Mouse (Mus musculus) 416B (cell line): Measurements from ENCODE around the gene Vstm5.
"Not testable (repeated sequence)": the region's sequence is repeated elsewhere in the genome, so short reads cannot be mapped to it uniquely, and the experiment has no call there.

Experiments
- DNase-seq: peaks from one replicate; pipeline ENCODE4 v3.0.0; 2011; ENCODE audit warnings: low read depth

Vstm5 gene

DNA sequence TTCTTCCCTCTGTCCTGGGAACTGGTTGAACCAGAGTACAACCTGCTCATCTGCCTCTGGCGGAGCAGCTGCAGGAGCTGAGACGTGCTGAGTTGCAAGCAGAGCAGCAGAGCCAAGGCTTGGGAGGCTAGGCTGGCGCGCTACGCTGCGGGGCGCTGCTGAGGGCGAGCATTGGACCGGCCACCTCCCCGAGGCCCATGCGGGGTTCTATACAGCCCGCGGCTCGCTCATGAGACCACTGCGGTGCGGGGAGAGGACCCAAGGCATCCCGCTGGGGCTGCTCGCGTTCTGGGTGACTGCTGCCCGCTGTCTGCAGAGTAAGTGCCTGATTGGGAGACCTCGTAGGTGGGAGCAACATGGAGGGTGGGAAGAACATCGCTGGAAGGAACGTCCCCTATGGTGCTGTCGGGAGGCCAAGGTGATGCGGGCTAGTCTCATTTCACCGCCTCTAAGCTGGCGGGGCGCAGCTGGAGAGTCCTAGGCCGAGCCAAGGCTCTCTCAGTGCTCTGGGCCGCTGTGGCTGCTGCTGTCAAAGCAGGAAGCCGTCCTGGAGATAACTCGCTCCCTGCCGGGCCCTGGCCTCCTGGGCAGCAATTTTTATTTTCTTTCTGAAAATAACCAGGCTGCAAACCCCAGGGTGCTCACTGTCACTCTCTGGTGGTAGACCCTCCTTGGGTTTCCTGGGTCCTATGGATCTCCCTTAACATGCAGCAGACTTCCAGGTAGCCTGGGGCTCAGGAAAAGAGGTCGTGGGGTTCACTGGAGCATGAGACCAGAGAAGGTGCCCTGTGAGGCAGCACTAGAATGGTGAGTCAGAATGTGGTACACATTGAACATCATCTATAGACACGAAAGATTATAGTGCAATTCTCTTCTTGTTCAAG, at the start of gene Vstm5:
TSS of gene Vstm5 (plus strand) at position 4 of the 884 bp plus-strand sequence.
- no peak for DNase-seq

DNA sequence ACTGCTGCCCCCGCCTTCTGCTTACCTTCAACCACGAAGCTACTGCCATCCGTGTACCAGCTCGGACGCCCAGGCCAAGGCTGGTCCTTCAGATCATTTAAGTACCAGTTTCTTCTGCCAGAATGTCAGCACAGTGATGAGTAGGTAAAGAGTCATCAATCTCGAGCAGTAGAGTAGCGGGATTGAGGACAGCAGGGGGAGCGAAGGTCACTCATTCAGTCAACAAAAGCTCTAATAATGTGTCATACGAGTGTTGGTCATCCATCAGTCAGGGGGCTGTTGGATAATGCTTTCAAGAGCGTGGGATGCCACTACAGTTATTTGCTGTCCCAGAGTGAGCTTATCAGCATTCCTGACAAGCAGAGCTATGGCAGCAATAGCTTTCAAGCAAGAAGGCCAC, 44.0 kb upstream of the Vstm5 start:
- DNase-seq = not testable (repeated sequence)

DNA sequence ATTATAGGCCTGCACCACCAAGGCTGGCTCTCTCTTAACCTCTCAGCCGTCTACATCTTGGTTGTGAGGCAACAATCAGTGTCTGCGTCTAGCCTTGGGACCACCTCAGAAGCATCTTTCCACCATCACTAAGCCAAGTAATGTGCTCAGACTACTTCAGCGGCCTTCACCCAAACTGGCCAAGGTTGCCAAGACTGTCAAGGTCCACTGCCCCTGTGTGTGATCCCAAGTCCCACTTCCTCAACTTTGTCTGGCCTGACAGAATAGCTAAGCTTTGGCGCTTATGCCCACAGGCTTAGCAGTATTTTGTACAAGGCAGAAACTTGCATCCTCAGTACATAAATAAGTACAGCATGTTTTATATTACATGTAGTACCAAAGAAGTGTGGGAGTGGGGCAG, 32.2 kb upstream of the Vstm5 start:
- no peak for DNase-seq

DNA sequence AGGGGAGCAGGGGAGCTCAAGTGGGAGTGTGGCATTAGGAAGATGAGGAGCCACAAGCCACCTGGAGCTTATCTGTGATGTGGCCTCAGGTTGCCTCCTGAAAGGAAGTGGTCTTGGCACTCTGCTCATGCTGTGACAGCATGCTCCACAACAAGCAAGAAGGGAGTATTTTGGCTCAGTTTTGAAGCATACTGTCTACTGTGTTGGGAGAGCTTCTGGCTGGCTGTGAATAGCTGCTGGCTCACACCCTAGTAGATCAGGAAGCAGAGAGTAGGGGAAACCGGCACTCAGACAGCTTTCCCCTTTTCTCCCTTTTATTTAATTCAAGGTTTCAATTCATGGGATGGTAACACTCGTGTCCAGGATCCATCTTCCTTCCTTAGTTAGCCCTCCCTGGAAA, 29.5 kb upstream of the Vstm5 start:
- no peak for DNase-seq

DNA sequence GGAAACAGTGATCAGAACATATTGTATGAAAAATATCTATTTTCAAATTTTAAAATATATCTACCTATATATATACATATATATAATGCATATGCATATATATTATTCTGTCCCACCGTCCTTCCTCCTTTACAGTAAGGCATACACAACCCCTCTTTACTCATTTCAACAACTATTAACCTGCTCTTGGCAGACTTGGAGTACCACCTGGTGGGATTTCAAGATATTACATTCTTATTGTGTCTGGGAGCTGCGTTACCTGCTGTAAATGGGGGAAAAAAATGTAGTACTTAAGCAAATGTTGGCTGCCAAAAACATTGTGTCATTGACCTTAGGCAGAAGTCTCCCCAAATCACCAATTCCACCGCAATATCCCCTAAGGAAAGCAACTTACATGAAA, 27.0 kb upstream of the Vstm5 start:
- DNase-seq = peak; percentile 13

DNA sequence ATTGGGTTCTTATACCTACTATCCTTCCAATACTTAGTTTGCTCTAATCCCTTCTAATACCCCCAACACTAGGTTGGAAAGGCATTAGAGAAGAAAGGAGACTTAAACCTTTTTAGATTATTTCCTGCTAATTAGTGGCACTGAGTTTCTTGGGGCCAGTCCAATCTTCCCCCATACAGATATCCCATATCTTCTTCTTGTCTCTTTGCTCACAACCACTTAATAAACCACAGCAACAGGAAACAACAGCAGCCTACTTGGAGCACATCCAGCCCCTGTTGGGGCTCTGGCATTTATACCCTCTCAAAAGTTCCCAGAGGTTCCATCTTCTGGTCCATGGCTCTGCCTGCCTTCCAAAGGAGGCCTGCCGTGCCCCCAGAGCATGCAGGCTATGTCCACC, 25.1 kb upstream of the Vstm5 start:
- DNase-seq = no peak

DNA sequence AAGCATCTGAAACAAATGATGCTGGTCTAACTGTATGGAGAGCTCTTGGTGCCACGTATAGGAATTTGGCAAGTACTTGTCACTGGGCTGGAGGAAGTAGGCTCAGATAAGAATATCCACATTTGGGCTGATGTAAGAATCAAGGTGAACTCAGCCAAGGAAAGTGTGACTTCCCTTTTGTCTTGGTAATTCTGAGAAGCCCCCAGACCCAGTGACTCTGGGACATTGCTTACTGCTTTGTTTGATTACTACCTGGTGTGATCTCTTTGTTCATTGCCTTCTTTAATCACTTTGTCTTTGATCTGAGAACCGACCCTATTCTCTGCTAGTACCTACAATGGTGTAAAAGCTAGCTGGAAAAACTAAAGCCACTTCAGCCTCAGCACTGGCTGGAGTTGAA, 13.9 kb upstream of the Vstm5 start:
- DNase-seq = no peak

DNA sequence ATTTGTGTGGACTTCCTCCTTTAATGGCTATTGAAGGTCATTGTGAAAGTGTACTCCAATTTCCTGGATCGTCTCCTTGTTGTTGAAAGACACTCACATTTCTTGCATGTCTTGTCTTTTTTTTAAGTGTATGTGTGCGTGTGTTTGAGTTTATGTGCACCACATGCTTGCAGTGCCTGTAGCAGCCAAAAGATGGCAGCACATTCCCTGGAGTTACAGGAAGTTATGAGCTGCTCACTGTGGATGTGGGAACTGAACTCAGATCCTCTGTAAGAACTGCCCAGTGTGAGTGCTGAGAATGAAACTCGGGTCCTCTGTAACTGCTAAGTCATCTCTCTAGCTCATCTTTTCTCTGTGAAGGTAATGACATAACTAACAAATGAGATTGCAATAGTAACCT, 6.4 kb upstream of the Vstm5 start:
- no peak for DNase-seq

DNA sequence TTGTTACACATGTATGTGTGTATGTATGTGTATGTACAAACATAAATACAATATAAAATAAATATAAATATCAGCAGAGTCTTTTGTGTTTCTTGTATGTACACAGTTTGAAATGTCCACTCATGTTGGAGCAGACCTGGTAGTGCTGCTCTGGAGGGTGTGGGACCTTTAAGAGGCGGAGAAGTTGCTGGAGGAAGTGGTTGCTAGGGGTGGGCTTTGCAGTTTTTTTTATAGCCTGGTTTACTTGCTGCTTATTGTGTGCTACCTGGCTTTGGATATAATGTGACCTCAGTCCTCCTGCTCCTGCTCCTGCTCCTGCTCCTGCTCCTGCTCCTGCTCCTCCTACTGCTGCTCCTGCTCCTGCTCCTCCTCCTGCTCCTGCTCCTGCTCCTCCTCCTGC, 5.2 kb upstream of the Vstm5 start:
- DNase-seq = no peak

DNA sequence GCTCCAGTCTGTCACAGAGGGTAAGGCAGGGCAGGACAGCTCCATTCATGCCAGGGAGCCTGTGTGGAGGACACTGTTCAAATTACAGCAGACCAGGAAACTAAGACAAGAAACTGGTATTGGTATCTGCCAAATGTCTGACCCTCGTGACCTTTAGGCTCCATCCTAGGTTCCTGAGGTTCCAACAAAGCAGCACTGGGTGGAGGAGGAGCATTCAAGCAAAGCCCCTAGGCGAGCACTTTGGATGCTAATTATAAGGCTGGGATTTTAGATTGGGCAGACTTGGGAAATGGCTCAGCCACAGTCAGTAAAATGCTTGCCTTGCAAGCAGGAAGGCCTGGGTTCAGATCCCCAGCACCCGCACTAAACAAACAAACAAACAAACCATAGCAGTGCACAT, 2.9 kb upstream of the Vstm5 start:
- no peak for DNase-seq

DNA sequence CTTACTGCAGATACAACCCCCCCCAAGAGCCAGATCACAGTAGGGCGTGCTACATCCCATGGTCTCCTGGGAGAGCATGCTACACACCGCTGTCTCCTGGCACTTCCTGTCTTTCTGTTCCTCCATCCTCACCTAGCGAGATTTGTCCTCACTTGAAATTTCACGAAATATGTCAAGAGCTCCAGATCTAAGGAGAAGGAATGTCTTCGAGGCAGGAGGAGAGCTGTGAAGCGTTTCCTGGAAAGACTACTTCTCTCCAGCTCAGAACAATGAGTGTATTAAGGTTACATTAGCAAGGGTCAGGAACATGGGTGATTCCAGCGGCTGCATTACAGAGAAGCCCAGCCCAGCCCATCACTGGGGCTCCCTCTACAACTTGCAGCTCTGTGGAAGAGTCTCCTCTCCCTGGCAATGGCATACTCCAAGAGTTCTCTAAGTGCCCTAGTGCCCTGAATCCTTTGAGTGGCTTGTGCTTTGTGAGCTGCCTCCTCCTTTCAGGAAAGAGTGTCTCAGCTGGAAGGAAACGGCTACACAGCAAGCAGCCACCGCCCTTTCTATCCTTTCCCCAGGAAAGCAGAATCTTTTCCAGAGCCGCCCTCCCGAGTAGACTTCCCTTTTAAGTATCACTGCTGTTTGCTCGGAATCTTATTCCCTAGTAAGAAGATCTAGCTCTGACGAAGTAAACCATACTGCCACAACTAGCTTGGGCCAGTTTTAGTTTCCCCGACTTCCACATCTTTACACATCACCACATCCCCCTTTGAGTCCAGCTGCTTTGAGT, 1.1 kb upstream of the Vstm5 start:
- DNase-seq = no peak

DNA sequence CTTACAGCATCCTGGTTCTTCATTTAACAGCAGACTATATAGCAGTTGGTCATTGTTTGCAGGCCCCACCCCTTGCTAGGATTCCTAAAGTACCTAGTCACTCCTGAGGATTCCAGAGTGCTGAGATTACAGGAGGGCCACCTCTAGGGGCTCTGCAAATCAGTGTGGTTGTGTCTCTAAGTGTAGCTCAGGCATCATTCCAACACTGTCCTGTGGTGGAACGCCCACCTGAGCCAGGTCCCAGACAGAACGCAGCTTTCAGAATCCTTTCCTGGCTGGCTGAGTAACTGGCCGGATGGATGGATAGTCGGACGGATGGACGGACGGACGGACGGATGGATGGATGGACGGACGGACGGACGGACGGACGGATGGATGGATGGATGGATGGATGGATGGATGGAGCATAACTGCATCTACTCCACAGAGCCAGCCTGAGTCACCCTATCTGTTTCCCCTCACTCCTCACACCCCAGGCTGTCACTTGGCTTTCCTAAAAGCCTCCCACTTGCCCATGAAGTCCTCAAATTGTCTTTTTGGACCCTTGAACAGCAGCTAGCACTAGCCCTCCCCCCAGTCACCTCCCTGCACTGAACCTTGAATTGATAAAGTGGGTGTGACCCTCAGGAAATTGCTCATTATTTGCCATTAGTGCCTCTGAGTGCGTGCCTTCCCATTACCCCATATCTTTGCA, 401 bp upstream of the Vstm5 start:
- no peak for DNase-seq

DNA sequence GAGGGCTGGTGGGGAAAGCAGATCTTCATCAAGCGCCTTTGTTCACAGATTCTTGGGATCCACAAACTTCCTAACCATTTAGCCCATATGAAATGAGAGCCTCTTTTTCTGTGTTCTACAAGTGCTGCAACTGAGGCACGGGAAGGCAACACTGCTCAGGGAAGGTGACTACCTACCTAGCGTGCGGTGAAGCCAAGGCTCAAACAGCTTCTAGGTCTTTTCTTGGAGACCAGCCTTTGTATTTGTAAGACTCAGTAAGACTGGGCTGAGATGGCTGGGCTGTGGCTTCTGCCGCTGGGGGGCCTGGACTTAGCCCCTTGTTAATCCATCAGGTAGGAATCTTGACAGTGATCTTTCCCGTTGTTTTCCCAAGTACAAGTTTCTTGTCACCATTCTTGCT, 1.2 kb downstream of the Vstm5 start:
- DNase-seq = no peak

DNA sequence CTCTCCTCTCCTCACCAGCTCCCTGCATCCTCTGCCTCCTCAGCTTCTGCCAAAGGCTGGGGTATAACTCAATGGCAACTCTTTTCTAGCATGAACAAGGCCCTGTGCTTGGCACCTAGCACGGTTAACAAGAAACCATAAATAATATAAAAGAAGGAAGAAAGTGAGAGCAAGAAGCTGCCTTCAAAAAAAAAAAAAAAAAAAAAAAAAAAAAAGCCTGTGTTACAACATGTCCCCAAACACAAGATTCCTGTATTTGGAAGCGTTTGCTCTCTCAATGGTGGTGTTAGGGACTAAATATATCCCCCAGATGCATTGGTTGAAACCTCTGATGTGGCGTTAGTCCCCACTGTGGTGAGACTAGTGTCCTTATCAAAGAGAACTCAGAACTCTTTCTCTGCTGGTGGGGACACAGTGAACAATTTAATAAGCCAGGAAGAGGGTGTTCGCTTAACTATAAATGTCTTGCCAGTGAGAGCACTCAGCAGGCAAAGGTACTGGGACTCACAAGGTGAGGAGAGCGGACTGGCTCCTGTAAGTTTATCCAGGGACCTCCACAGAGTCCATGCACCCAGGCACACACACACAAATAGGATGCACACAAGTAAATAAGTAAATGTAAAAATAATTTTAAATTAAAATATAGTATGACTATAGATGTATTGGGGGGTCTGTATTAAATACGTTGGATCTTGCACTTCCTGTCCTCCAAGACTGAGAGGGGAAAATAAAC, 2.2 kb downstream of the Vstm5 start:
- DNase-seq = no peak

DNA sequence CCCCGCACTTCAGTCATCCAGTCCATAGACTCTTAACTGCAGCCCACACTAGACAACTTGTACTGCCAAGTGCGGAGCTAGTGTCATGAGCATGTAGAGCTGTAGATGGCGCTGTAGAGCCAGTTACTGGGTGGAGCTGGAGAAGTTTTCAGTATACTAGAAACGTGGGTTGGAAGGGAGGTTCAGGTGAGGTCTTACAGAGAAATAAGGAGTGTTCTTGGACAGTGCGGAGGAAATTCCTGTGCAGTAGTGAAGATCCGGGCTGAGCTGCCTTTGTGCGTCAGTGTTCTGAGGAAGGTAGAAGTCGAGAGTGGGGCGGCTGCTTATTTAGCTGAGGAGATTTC, 2.7 kb downstream of the Vstm5 start:
- DNase-seq = peak; percentile 75

DNA sequence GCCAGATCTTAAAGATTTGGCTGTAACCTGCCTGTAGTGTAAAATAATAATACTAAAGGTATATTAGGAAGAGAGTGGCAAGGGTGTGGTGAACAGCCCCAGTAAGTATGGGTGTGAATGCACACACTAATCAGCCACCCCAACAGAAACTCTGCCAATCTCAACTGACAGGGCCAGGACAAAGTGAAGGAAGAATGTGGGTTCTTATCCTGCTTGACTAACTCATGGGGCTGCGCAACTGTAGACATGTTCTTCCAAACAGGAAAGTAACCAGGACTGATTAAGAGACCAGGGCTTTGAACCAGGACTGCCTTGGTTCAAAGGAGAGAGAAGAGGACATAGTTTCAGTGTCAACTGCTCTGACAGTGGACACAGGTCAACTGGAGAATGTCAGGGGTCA, 3.3 kb downstream of the Vstm5 start:
- DNase-seq = no peak

DNA sequence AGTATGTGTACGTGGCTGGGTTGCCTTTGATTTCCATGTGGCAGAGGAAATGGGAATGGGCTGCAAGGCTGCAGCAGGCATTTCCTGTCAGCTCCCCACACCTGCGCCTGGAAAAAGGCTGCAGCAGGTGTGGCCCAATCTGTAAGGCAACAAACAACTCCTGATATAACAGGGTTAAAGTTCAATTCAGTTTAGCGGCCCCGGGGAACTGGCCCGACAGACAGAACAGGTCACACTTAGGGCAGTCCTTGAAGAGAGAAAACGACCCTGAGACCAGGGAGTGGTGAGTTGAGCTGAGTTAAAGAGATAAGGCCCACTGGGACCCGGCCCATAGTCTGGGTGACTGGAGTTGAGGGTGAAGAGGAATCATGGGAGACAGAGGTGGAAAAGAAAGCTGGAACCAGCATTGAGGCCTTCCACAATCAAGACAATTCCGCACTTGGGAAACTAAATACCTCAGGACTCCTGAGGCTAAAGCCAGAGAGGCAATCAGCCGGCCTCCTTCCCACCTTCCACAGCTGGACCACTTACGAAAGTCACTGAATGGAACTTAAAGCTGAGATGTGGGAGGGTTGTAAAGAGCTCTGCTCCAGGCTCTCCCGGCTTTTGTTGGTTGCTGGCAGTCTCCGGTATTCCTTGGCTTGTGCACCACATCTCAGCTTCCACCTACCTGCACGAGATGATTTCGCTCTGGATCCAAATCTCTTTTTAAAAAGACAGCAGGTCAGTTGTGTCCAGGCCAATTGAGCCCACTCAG, 6.7 kb downstream of the Vstm5 start:
- no peak for DNase-seq

DNA sequence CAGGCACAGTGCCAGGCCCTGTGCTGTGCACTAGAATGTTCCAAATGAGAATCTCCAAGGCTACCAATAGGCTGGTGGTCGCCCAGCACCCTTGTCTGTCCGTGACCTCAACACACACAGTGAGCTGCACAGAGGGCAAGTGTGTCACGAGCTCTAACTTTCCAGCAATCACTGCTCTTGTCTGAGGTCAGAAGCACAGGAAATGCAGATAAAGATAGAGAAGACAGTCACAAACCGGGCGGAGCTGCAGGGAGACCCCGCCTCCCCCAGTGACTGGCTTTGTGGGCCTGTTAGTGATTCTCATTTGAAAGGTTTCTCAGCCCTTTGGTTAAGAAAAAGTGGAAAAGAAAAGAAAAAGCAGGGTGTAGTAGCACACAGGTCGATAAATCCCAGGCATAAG, 11.5 kb downstream of the Vstm5 start:
- peak; percentile 39 for DNase-seq

DNA sequence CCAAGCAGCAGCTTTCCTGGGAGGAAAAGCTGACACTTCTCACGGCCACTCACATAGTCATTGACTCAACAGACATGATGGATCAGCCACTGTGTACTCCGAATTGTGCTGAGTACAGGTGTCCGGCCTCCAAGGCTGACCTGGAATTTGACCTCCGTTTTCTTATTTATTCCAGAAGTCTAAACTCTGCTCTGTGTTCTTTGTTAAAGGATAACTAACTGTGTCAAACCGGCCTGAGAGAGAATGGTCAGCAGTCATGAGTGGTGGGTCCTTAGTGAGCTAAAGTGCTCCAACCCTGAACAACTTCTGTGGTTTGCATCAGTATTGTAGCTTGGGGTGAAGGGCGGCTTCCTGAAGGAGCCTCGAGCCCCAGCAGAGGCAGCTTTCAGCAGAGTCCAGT, 13.4 kb downstream of the Vstm5 start:
- DNase-seq = no peak

DNA sequence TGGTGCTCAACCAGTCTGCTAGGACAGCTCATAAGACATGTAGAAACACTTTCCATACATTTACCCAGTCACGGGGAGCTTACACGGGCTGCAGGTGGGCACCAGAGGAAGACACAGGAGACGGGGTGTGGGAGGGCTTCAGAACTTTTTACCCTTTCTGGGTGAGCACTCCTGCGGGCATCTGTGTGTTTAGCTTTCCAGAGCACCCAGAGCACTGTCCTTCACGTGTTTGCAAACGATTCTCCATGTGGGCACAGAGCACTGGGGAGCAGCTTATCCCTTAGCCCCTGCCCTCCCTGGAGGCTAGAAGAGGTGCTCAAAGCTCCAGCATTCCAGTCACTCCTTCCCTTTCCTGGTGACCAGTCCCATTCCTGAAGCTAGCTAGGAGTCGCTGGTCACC, 15.7 kb downstream of the Vstm5 start:
- no peak for DNase-seq

DNA sequence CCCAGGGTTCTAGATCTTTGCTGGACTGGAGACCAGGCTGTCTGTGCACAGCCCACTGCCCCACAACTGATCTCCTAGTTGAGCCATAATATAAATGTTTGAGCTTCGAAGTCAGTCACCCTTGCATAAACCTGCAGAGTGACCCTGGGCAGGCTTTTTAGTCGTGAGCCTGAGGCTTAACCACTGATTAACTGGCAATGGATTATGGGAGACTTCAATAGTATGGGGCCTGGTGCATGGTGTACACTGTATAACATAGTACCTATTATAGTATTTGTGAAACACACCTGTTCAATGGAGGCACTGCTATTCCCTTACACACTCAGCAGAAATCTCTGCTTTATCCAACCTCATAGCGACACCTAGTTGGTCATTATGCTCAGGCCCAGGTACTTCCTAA, 17.4 kb downstream of the Vstm5 start:
- no peak for DNase-seq

DNA sequence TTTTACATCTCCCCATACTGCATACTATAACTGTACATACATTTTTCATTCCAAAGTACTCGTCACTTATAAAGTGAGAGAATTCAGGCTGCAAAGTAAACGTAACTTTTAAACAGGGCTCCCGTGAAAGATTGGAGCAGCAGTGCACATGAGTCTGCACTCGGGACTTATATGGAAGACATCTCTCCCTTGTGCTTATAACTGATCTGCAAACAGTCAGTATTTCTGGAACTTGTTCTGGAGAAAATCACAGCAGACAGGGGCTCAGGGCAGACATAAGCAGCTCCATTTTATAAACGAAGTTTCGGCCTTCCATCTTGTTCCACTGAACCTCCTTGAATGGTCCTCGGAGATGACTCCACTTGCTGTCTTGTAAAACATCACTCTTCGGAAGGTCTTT, 23.1 kb downstream of the Vstm5 start:
- no peak for DNase-seq
